Mouse (Mus musculus) cerebellum, adult 2 months (tissue): ENCODE data around the gene Fry. TPM values are rescaled to one million over a fixed set of nuclear protein-coding genes. Genes with fewer than 3 reads are reported as not detected.

Source experiments
- DNase-seq, 2 experiments: peaks; one replicate each; pipeline ENCODE4 v3.0.0; 2021
- H3K27ac ChIP-seq: fragments of 200-500 bp; 2 replicates; pipeline ENCODE4 v1.5.1; 2012; ENCODE audit warnings: low read length, control low read depth, inconsistent platforms; ENCODE audit not compliant: insufficient read depth
- H3K27me3 ChIP-seq: fragments of 200-500 bp; 2 replicates; pipeline ENCODE4 v1.6.1; 2012; ENCODE audit warnings: inconsistent platforms, mild to moderate bottlenecking, low read length, moderate library complexity; ENCODE audit not compliant: control insufficient read depth, insufficient read depth
- H3K4me1 ChIP-seq: fragments of 200-500 bp; 2 replicates; pipeline ENCODE4 v1.6.1; 2011; ENCODE audit warnings: low read length; ENCODE audit not compliant: control insufficient read depth, insufficient read depth
- H3K4me3 ChIP-seq: fragments of 200-500 bp; replicated peaks from 2 replicates; pipeline ENCODE3; 2011; ENCODE audit warnings: mild to moderate bottlenecking, low read depth, low read length, control low read depth; ENCODE audit not compliant: insufficient read depth
- CTCF ChIP-seq: fragments of 200-500 bp; IDR thresholded peaks from 2 replicates; pipeline ENCODE4 v1.5.1; 2011; ENCODE audit warnings: low read depth, mild to moderate bottlenecking, control low read depth, low read length, moderate library complexity, borderline replicate concordance; ENCODE audit not compliant: insufficient read depth
- POLR2A ChIP-seq: fragments of 200-500 bp; IDR thresholded peaks from 2 replicates; pipeline ENCODE4 v1.6.1; 2011; ENCODE audit warnings: low read length, control low read depth, borderline replicate concordance; ENCODE audit not compliant: insufficient read depth
- WGBS: fragments of 180-500 bp; shearing (Covaris S2); methylation state at CpG from one replicate; pipeline ENCODE4 v1.1.7; 2018; 5-methylcytosine and 5-hydroxymethylcytosine counted together
- polyA plus RNA-seq: library from polyadenylated mRNA; depleted of rRNA; stranded (reverse); fragments of >200 nt; gene quantifications from 2 replicates; pipeline ENCODE4 v1.2.3, GENCODE M21; 2012

Gene Fry
- polyA plus RNA-seq, 1 experiment = 92.2 TPM

- no peak for DNase-seq
- no peak for TF ChIP-seq CTCF
- no peak for TF ChIP-seq POLR2A
- 62% methylated on average over 9 of the region's 9 CpGs for WGBS
- Histone ChIP-seq H3K4me3 (no peak overlapping the region), H3K27ac (no peak overlapping the region), H3K4me1 (peaks cover 4% of the 10 kb centered on the region; the same call in 1 of the 2 replicates), H3K27me3 (no peaks in the 10 kb centered on the region)
These were observed 2.1 kb upstream of the Fry start for GRCm38 (mm10) chr5:150116216-150116905.

GRCm38 (mm10) chr5:150116906-150117216 lies 1.6 kb upstream of the Fry start:
- Histone ChIP-seq H3K4me3 (no peak overlapping the region), H3K4me1 (peaks cover 4% of the 10 kb centered on the region; the same call in 1 of the 2 replicates), H3K27me3 (no peaks in the 10 kb centered on the region), H3K27ac (no peak overlapping the region)
- no peak for DNase-seq
- 84% methylated on average over 6 of the region's 6 CpGs for WGBS
- no peak for TF ChIP-seq POLR2A
- TF ChIP-seq CTCF = peak; percentile 37; the same call in 1 of the 2 replicates

- Histone ChIP-seq H3K4me1 (peaks cover 4% of the 10 kb centered on the region; the same call in 1 of the 2 replicates), H3K4me3 (peak overlapping the region; percentile 65), H3K27ac (no peak overlapping the region), H3K27me3 (no peaks in the 10 kb centered on the region)
- no peak for DNase-seq
- TF ChIP-seq CTCF (no peak), POLR2A (no peak)
- 22% methylated on average over 8 of the region's 8 CpGs for WGBS
These were observed 356 bp upstream of the Fry start for GRCm38 (mm10) chr5:150118124-150118454.

- peak overlapping the region; percentile 48; the same call in 1 of the 2 replicates for H3K27ac ChIP-seq
- DNase-seq = peak; percentile 45 to 76
- 33% methylated on average over 8 of the region's 8 CpGs for WGBS
- no peaks in the 10 kb centered on the region for H3K27me3 ChIP-seq
- peak overlapping the region; percentile 10 for H3K4me3 ChIP-seq
- H3K4me1 ChIP-seq = peaks cover 4% of the 10 kb centered on the region; the same call in 1 of the 2 replicates
- TF ChIP-seq POLR2A = 0 out of 2 replicates have a peak, but pooled peaks have one; percentile 11
- no peak for TF ChIP-seq CTCF
These were observed 2.2 kb downstream of the Fry start for GRCm38 (mm10) chr5:150120676-150121075.

- TF ChIP-seq CTCF (no peak), POLR2A (no peak)
- peaks cover 4% of the 10 kb centered on the region; the same call in 1 of the 2 replicates for H3K4me1 ChIP-seq
- WGBS = 97% methylated on average over 4 of the region's 4 CpGs
- H3K27ac ChIP-seq = no peak overlapping the region
- no peak overlapping the region for H3K4me3 ChIP-seq
- no peak for DNase-seq
- H3K27me3 ChIP-seq = no peaks in the 10 kb centered on the region
These were observed 3.6 kb downstream of the Fry start for GRCm38 (mm10) chr5:150122095-150122494.

- H3K4me3 ChIP-seq = no peak overlapping the region
- peaks cover 4% of the 10 kb centered on the region; the same call in 1 of the 2 replicates for H3K4me1 ChIP-seq
- no peaks in the 10 kb centered on the region for H3K27me3 ChIP-seq
- TF ChIP-seq POLR2A (no peak), CTCF (no peak)
- 70% methylated on average over 2 of the region's 2 CpGs for WGBS
- DNase-seq = peak in 1 of 2 experiments; percentile 25
- no peak overlapping the region for H3K27ac ChIP-seq
These were observed 4.1 kb downstream of the Fry start for GRCm38 (mm10) chr5:150122571-150122970.

- H3K4me3 ChIP-seq = no peak overlapping the region
- WGBS = 62% methylated on average over 9 of the region's 9 CpGs
- no peaks in the 10 kb centered on the region for H3K27me3 ChIP-seq
- no peaks in the 10 kb centered on the region; the same call in 1 of the 2 replicates for H3K4me1 ChIP-seq
- no peak overlapping the region for H3K27ac ChIP-seq
- DNase-seq = peak in 1 of 2 experiments; percentile 42
- TF ChIP-seq POLR2A (no peak), CTCF (no peak)
These were observed 7.5 kb downstream of the Fry start for GRCm38 (mm10) chr5:150125920-150126319.

GRCm38 (mm10) chr5:150128432-150128831 lies 10.0 kb downstream of the Fry start:
- Histone ChIP-seq H3K27me3 (no peaks in the 10 kb centered on the region), H3K4me3 (no peak overlapping the region), H3K27ac (no peak overlapping the region), H3K4me1 (no peaks in the 10 kb centered on the region; the same call in 1 of the 2 replicates)
- WGBS = 81% methylated on average over 8 of the region's 8 CpGs
- no peak for DNase-seq
- TF ChIP-seq POLR2A = no peak
- no peak for TF ChIP-seq CTCF
